Mouse (Mus musculus) T-helper 17 cell (primary cell): ENCODE data around the gene Hoxa9.

Experiments used
- in situ Hi-C, 2 experiments: fragments of 300-600 bp; cut with MboI, MseI; formaldehyde crosslinking; loops; 1 replicate in 1 of 2; 2 replicates in 1 of 2; pipeline ENCODE4 v1.15.1; 2025; ENCODE audit warnings: high pct_unique_total_duplicates in 2 of 2

Hoxa9 gene

DNA sequence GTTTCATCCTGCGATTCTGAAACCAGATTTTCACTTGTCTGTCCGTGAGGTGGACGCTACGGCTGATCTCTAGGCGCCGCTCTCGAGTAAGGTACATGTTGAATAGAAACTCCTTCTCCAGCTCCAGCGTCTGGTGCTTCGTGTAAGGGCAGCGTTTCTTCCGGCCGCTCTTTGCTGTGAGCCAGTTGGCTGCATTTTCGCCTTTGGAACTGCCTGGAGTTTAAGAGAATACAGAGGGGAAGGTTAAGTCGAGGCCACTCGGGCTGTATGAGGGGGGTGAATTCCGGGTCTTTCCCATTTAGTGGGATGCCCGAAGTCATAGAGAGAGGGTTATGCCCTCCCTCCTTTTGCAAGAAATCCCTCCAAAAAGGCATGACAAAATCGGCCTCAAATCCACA lies 1.7 kb upstream of the Hoxa9 start:
- in situ Hi-C loops = no loop called here

- in situ Hi-C loops = no loop called here
These were observed 1.1 kb upstream of the Hoxa9 start for GRCm38 (mm10) chr6:52231885-52232567.

GRCm38 (mm10) chr6:52229558-52230416 lies 1.1 kb downstream of the Hoxa9 start:
- in situ Hi-C loops = loop anchor here (10.0 kb wide), 6 partner anchors 385 to 1055 kb away; no protein-coding TSS in a partner anchor

DNA sequence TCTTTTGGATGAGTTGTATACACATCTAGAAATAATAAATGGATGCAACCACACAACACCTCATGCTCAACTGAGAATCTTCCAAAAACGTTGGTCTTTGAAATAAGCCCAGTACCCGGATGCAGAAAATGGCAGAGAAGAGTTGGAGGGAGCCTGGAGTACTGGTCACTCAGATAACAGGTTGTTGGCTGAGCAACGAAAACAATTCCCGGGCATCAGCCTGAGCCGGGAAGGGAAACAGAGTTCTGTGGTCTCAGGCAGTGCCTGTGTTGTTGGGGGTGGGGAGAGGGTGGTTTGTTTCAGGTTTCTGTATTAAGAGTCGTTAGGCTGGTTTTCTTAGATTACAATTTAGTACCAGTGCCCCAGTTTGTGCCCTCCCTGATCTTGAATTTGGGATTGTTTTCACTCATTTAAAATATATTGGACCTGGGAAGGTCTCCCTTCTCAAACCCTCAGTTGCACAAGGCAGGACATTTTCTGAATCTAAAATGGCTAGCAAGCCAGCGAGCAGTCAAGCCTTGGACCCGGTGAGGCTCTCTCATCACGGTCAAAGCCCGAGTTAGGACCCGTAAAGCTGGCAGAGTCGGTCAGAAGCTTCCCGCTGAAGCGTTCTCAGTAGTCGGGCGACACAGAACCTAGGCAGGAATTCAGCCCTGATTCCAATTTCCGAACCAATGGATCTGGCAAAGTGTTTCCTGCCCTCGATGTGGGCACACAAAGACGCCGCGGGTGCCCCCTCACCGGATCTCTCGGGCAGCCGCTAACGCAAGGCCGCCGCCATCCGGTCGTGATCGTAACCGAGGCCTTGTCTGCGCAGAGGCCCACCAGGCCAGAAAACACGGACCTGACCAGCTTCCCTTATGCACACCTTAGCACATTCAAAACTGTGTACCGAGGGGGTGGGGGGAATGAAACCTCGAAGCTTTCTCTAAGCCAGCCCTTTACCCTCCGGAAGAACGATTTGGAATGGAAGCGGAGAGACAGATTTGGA lies 2.1 kb downstream of the Hoxa9 start:
- in situ Hi-C loops = loop anchor here (10.0 kb wide), 6 partner anchors 384 to 1054 kb away; no protein-coding TSS in a partner anchor

GRCm38 (mm10) chr6:52227470-52228222 lies 3.2 kb downstream of the Hoxa9 start:
- in situ Hi-C loops = loop anchor here (10.0 kb wide), 6 partner anchors 383 to 1053 kb away; no protein-coding TSS in a partner anchor

- in situ Hi-C loops = loop anchor here (10.0 kb wide), 6 partner anchors 382 to 1052 kb away; no protein-coding TSS in a partner anchor
These were observed 4.2 kb downstream of the Hoxa9 start for GRCm38 (mm10) chr6:52226569-52227257.

DNA sequence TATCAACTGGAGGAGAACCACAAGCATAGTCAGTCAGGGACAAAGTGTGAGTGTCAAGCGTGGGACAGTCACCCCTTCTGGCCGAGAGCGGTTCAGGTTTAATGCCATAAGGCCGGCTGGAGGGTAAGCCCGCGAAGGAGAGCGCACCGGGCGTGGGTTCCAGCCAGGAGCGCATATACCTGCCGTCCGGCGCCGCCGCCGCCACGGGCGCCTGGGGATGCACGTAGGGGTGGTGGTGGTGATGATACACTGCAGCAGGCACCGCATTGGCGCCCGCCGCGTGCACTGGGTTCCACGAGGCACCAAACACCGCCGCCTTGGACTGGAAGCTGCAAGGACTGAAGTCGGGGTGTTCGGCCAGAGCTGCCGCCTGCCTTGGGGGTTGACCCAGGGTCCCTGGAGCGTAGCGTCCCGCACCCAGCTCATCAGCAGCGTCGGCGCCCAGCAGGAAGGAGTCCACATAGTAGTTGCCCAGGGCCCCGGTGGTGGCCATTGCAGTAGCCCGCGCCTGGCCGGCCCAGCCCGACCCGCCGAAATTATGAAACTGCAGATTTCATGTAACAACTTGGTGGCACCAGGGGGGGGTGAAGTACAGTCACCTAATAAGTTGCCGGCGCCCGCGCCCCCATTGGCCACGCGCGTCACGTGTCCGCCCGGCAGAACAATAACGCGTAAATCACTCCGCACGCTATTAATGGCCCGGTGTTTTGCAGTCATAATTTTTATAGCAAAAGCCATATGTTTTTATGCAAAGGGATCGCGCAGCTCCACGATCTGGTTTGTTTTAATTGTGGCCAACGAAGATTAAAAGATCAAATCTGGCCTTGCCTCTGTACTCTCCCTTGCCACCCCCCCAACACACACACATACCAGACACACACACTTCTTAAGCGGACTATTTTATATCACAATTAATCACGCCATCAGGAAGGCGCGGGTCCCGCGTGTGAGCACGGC lies 5.0 kb downstream of the Hoxa9 start:
- in situ Hi-C loops = loop anchor here (10.0 kb wide), 6 partner anchors 381 to 1051 kb away; no protein-coding TSS in a partner anchor

DNA sequence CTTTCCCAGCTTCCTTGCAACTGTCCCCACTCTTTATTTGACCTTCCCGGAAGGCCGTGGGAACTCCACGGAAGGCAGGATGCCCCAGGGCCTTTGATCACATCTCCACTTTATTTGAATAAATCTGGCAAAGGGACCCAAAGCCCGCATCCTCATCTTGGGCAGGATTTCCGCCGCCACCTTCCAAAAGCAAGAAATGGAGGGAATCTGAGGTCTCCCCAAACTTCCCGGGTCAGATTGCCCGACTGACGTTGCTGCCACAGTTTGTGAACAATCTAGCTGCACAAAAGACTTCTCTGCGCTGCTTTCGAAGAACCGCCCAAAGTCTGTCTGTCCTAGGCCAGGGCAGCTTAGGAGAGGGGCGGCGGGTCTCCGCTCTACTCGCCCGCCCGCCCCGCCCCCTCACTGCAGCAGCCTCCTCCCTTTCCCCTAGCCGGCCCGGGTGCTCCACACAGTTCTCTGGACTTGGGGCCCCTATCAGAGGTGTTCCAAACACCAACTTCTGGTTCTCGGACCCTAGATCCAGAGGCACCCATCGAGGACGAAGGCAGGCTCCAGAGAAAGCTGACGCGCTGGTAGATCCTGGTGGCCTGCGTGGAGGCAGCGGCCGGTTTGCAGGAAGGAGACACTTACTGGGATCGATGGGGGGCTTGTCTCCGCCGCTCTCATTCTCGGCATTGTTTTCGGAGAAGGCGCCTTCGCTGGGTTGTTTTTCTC lies 5.8 kb downstream of the Hoxa9 start:
- in situ Hi-C loops = loop anchor here (5.0 to 10.0 kb wide), 8 partner anchors 380 to 1050 kb away; no protein-coding TSS in a partner anchor

DNA sequence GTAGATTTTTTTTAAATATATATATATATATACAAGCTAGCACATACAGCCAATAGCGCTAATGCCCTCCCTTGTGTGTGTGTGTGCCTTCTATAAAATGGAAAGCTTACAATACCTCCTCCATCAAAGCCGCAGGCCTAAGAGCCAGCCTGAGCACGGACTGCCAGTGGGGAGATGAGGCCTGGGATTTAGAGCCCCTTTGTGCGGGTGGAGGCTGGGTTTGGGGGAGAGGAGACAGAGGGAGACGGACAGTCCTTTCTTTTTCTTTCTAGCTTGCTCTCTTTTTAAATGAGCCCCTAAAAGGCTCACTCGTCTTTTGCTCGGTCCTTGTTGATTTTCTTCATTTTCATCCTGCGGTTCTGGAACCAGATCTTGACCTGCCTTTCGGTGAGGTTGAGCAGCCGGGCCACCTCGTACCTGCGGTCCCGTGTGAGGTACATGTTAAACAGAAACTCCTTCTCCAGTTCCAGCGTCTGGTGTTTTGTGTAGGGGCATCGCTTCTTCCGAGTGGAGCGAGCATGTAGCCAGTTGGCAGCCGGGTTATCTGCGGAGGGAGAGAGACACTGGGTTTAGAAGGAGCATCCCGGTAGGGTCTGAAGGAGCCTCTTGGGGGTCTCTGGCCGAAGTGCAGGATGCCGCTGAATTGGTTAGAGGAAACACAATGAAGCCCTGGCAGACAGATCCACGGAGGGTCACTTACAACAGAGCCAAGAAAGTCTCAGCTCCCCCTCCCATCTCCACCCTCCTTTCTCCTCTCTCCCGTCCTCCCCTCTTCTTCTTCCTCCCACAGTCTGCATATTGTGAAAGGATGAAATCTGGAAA lies 6.7 kb downstream of the Hoxa9 start:
- in situ Hi-C loops = loop anchor here (5.0 to 10.0 kb wide), 8 partner anchors 379 to 1049 kb away; no protein-coding TSS in a partner anchor

DNA sequence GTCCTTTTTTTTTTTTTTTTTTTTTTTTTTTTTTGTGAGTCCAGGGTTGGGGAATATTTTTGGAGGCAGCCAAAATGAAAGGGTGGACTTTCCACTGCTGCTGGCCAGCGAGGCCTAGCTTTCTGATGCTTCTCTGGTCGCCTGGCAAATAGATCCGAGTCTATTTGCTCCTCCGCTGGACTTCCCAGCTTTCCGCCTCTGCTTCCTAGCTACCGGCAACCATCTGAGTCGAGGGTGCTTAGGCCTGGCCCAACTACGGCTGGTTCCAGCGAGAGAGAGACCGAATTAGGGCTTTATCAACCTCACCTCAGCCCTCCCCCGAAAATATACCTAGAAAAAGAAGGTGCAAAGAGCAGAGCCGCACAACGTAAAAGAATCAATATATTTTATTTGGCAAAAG lies 8.2 kb downstream of the Hoxa9 start:
- in situ Hi-C loops = loop anchor here (5.0 to 10.0 kb wide), 8 partner anchors 378 to 1048 kb away; no protein-coding TSS in a partner anchor

DNA sequence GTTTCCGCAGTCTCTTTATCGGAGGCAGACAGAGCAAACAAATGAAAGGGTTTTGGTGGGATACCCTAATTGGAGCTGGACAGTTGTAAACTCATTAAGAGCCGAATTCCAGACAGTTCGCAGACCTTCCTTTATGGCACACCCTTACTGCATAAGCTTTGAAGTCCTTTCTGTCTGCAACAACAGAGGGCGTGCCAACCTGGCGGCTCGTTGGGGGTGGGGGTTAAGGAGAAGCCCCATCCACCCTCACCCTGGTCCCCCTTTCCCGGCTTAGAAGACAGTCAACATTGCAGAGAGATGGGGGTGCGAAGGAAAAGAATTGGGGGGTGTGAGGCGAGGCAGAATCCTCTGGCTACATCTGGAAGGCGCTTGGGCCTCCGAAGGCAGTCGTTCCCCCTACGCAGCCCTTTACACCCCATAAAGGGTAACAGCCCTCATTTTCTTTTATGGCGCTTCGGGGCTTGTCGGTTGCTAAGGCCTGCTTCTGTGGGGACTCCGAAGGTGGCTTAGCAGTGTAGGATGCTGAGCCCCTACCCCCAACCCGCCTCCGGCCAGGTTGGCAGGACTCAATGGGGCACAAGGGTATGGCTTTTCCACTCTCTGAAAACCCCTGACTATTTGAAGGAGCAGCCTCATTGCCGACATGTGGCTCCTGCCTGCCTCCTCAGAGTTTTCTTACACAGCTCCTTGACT lies 8.8 kb downstream of the Hoxa9 start:
- in situ Hi-C loops = loop anchor here (5.0 to 10.0 kb wide), 8 partner anchors 377 to 1047 kb away; no protein-coding TSS in a partner anchor

DNA sequence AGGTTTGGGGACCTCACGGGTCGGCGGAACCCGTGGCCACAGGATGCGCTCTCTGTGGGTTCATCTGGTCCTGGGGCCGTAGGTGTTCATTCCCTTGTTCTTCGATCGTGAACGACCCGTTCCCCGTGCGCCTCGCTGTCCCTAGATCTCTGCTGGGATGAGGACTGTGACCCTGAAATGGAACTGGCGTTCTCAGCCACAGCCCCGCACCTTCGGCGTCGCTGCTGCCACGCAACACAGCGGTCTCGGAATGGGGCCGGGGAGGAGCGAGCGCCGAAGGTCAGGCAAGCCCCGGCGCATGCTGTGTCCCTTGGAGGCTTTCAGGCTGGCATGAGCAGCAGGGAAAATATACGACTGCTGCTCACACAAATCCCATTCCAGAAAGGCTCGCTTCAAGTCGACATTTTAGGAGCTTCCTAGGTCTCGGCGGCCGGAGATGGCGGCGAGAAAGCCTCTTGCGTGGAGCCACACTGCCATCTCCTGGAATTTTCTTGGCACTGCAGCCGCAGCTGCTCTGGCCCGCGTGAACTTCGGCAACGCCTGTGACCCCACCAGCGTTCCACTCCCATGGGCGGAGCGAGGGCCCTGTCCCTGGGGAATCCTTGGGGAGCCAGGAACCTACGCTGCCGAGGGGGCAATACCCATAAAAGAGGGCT lies 9.4 kb downstream of the Hoxa9 start, which contains the start of gene Hoxa7:
Hoxa7 (minus strand) TSS at position 518 of the 656 bp plus-strand sequence.
- in situ Hi-C loops = loop anchor here (5.0 to 10.0 kb wide), 8 partner anchors 377 to 1047 kb away; no protein-coding TSS in a partner anchor

DNA sequence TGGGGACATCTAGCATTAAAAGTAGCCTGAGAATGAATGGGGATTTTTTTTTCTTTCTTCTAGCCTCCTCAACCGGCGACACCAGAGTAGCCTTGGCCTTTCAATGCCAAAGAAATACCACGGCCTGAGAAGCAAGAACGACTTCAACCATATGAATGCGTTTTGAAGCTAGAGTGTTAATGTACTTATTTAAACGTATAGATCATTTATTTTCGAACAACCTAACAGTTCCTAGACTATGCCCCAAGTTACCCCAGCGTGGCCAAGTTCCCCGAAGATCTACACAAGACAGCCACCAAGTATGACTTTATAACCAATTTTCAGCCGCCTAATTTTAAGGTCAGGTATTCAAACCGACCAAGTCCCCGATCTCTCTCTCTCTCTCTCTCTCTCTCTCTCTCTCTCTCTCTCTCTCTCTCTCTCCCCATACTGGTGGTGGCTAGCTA lies 10.0 kb downstream of the Hoxa9 start:
- in situ Hi-C loops = loop anchor here (5.0 to 10.0 kb wide), 8 partner anchors 376 to 1046 kb away; no protein-coding TSS in a partner anchor

- in situ Hi-C loops = loop anchor here (5.0 to 10.0 kb wide), 8 partner anchors 375 to 1045 kb away; no protein-coding TSS in a partner anchor
These were observed 10.7 kb downstream of the Hoxa9 start for GRCm38 (mm10) chr6:52220003-52220864.
